Mouse (Mus musculus) Patski (cell line): ENCODE results near the gene Atp1a4. TPM values are rescaled to one million over a fixed set of nuclear protein-coding genes. Genes with fewer than 3 reads are reported as not detected.

Experiments
- ATAC-seq: fragments of 100-300 bp; one replicate; pipeline ENCODE4 v1.8.0; 2021
- CTCF ChIA-PET: fragments of 350-600 bp; sonication (Branson Sonifier 250); formaldehyde crosslinking; loops from one replicate; lab custom pipeline; 2022; ENCODE audit warnings: inconsistent platforms; lab: Charles Lee
- POLR2A ChIA-PET: fragments of 350-600 bp; sonication (Branson Sonifier 250); formaldehyde crosslinking; loops from one replicate; lab custom pipeline; 2022; ENCODE audit warnings: antibody characterized with exemption, inconsistent platforms; lab: Charles Lee
- DNase-seq: peaks from one replicate; pipeline ENCODE4 v3.0.0-alpha.2; 2011; ENCODE audit warnings: low read depth, low spot score
- H3K27me3 ChIP-seq: fragments of 371-371 bp; one replicate; pipeline ENCODE4 v1.5.1; 2021
- CTCF ChIP-seq: fragments of 100-300 bp; IDR thresholded peaks from one replicate; pipeline ENCODE4 v1.5.1; 2021
- in situ Hi-C: fragments of 300-500 bp; cut with MboI; formaldehyde crosslinking; loops from 3 replicates; pipeline ENCODE4 v1.11.1; 2018; ENCODE audit warnings: low pct_unique_long_range_greater_than_20kb, mixed read lengths
- polyA plus RNA-seq: library from polyadenylated mRNA; unstranded; gene quantifications from one replicate; pipeline ENCODE4 v1.2.3, GENCODE M21; 2021

Atp1a4 gene
- polyA plus RNA-seq, 1 experiment from 2014 or later: 0.06 TPM

- no peak for ATAC-seq
- CTCF ChIA-PET: interaction anchor here (1.0 to 2.5 kb wide), 2 partner anchors 10 to 102 kb away, joined by 4 to 11 read pairs; no protein-coding TSS in a partner anchor
- no peak for DNase-seq
Observed at GRCm38 (mm10) chr1:172207111-172207584, 51.1 kb downstream of the Atp1a4 start.

GRCm38 (mm10) chr1:172206141-172206917 is 51.9 kb downstream of the Atp1a4 start, which contains the start of gene Pea15a:
TSS of gene Pea15a (minus strand) at chr1:172206804.
- TF ChIP-seq CTCF: no peak
- ChIA-PET POLR2A (interaction anchor here (0.7 to 2.1 kb wide), 6 partner anchors 13 to 83 kb away, joined by 3 to 5 read pairs (median 3); partner anchors contain the start of gene Casq1), CTCF (interaction anchor here (1.0 to 2.5 kb wide), 4 partner anchors 11 to 103 kb away, joined by 3 to 11 read pairs (median 4); no protein-coding TSS in a partner anchor)
- in situ Hi-C loops: no loop called here
- H3K27me3 ChIP-seq: no peaks in the 10 kb centered on the region
- no peak for DNase-seq
- ATAC-seq: peak; percentile 57

More at GRCm38 (mm10) chr1:172207111-172207584, 51.1 kb downstream of the Atp1a4 start:
- POLR2A ChIA-PET: interaction anchor here (0.8 to 1.4 kb wide), 3 partner anchors 28 to 107 kb away, joined by 3 to 5 read pairs (median 4); no protein-coding TSS in a partner anchor
- no peaks in the 10 kb centered on the region for H3K27me3 ChIP-seq
- TF ChIP-seq CTCF: no peak
- in situ Hi-C loops: no loop called here

GRCm38 (mm10) chr1:172205741-172206087 is 52.5 kb downstream of the Atp1a4 start:
- H3K27me3 ChIP-seq: no peaks in the 10 kb centered on the region
- ChIA-PET CTCF (interaction anchor here (0.9 to 2.5 kb wide), 4 partner anchors 12 to 37 kb away, joined by 3 to 11 read pairs (median 4); no protein-coding TSS in a partner anchor), POLR2A (interaction anchor here (0.7 to 2.1 kb wide), 7 partner anchors 12 to 83 kb away, joined by 3 to 7 read pairs (median 3); partner anchors contain the start of gene Casq1)
- DNase-seq: no peak
- ATAC-seq: peak; percentile 45
- no peak for TF ChIP-seq CTCF
- in situ Hi-C loops: no loop called here

- no peak for TF ChIP-seq CTCF
- no peak for DNase-seq
- ChIA-PET POLR2A (interaction anchor here (0.7 to 2.9 kb wide), 8 partner anchors 12 to 105 kb away, joined by 3 to 19 read pairs (median 4); partner anchors contain the start of gene Casq1), CTCF (interaction anchor here (0.9 to 2.5 kb wide), 8 partner anchors 12 to 62 kb away, joined by 3 to 11 read pairs (median 4); no protein-coding TSS in a partner anchor)
- H3K27me3 ChIP-seq: no peaks in the 10 kb centered on the region
- in situ Hi-C loops: no loop called here
- ATAC-seq: peak; percentile 68
Observed at GRCm38 (mm10) chr1:172204814-172205740, 53.1 kb downstream of the Atp1a4 start.

GRCm38 (mm10) chr1:172204033-172204813 is 54.0 kb downstream of the Atp1a4 start:
- no peak for TF ChIP-seq CTCF
- no peak for DNase-seq
- no peak for ATAC-seq
- ChIA-PET POLR2A (interaction anchor here (0.7 to 2.9 kb wide), 10 partner anchors 10 to 106 kb away, joined by 3 to 19 read pairs (median 4); partner anchors contain the start of gene Casq1), CTCF (interaction anchor here (1.0 to 2.1 kb wide), 5 partner anchors 37 to 105 kb away, joined by 3 to 8 read pairs (median 3); no protein-coding TSS in a partner anchor)
- no peaks in the 10 kb centered on the region for H3K27me3 ChIP-seq
- in situ Hi-C loops: no loop called here

GRCm38 (mm10) chr1:172203566-172203965 is 54.6 kb downstream of the Atp1a4 start:
- TF ChIP-seq CTCF: no peak
- no peak for DNase-seq
- ATAC-seq: no peak
- POLR2A ChIA-PET: interaction anchor here (0.6 to 2.9 kb wide), 8 partner anchors 9 to 108 kb away, joined by 3 to 19 read pairs (median 4); no protein-coding TSS in a partner anchor
- CTCF ChIA-PET: interaction anchor here (0.8 to 2.1 kb wide), 5 partner anchors 38 to 106 kb away, joined by 3 to 8 read pairs (median 4); no protein-coding TSS in a partner anchor
- in situ Hi-C loops: no loop called here
- H3K27me3 ChIP-seq: no peaks in the 10 kb centered on the region

- no peak for ATAC-seq
- DNase-seq: no peak
Observed at GRCm38 (mm10) chr1:172202894-172203522, 55.2 kb downstream of the Atp1a4 start.

More at GRCm38 (mm10) chr1:172202894-172203522, 55.2 kb downstream of the Atp1a4 start:
- in situ Hi-C loops: no loop called here
- CTCF ChIA-PET: interaction anchor here (0.8 to 2.1 kb wide), 4 partner anchors 38 to 105 kb away, joined by 4 to 8 read pairs (median 4); no protein-coding TSS in a partner anchor
- TF ChIP-seq CTCF: no peak
- H3K27me3 ChIP-seq: no peaks in the 10 kb centered on the region
- POLR2A ChIA-PET: interaction anchor here (0.5 to 2.9 kb wide), 9 partner anchors 9 to 108 kb away, joined by 3 to 19 read pairs (median 4); no protein-coding TSS in a partner anchor
